In genomic region chr17:25568206-25568605, GRCm38 (mm10) we compare ENCODE assay signal across 10 mouse cellular contexts. TPM values are rescaled to one million over a fixed set of nuclear protein-coding genes. Genes with fewer than 3 reads are reported as not detected.
DNase-seq lines count a peak whose midpoint lies in the region; ATAC-seq and TF ChIP-seq lines count a peak whose summit lies in the region.
"Had no signal": no experiment of that assay in that cellular context is flagged by ENCODE, and none has a peak within 500 bp of the region (broad histone marks: within the 10 kb centered on the region; RNA-seq: fewer than 3 reads in every experiment).

No protein-coding gene starts in this region.

- H3K36me3 ChIP-seq in hindbrain, embryonic 14.5 days (replicated peaks; ENCODE audit: control insufficient read depth, insufficient read depth) = no peaks in the 10 kb centered on the region
- no peaks in the 10 kb centered on the region for H3K36me3 ChIP-seq in midbrain, embryonic 13.5 days
- 0 out of 2 replicates have a peak, but pooled peaks cover 2% of the 10 kb centered on the region for H3K36me3 ChIP-seq in heart, embryonic 10.5 days
- H3K36me3 ChIP-seq: heart, embryonic 13.5 days; liver, embryonic 15.5 days had no signal

- peak overlapping the region; percentile 49 for H3K4me3 ChIP-seq in hindbrain, embryonic 14.5 days (replicated peaks; ENCODE audit: low read length)
- peak overlapping the region; percentile 9; the same call in 1 of the 2 replicates for H3K4me3 ChIP-seq in midbrain, embryonic 13.5 days (replicated peaks)
- H3K4me3 ChIP-seq in heart, embryonic 10.5 days = no peak overlapping the region
- H3K4me3 ChIP-seq: heart, embryonic 13.5 days; liver, embryonic 15.5 days had no signal

- peak overlapping the region; percentile 69; the same call in 1 of the 2 replicates for H3K9ac ChIP-seq in hindbrain, embryonic 14.5 days
- H3K9ac ChIP-seq in midbrain, embryonic 13.5 days (replicated peaks) = no peak overlapping the region
- H3K9ac ChIP-seq: liver, embryonic 15.5 days had no signal

- peaks cover 42% of the 10 kb centered on the region for H3K4me1 ChIP-seq in hindbrain, embryonic 14.5 days (replicated peaks; ENCODE audit: control insufficient read depth, insufficient read depth, low read length)
- H3K4me1 ChIP-seq in midbrain, embryonic 13.5 days (replicated peaks) = peaks cover 63% of the 10 kb centered on the region
- H3K4me1 ChIP-seq in heart, embryonic 10.5 days = peaks cover 57% of the 10 kb centered on the region

- no peak for TF ChIP-seq CTCF in brain, embryonic 14.5 days (IDR thresholded peaks at IDR 0.05; ENCODE audit: borderline replicate concordance, extremely low read depth, insufficient read depth, insufficient read length)

- peak; percentile 58 to 61 for DNase-seq in frontal cortex, postnatal 10 days (ENCODE audit: low spot score in 2 of 2)
- no peak for DNase-seq in frontal cortex, postnatal 14 days (ENCODE audit: low spot score in 2 of 2)
- DNase-seq in brain, embryonic 14.5 days (ENCODE audit: low read depth) = peak; percentile 81
- DNase-seq in hindbrain, embryonic 14.5 days (ENCODE audit: low spot score) = no peak
- no peak for DNase-seq in thymus, postnatal 10 days (ENCODE audit: low spot score in 2 of 2)
- DNase-seq in lung, postnatal 36 days = no peak
- DNase-seq in heart, embryonic 10.5 days (ENCODE audit: low spot score) = no peak

- H3K9me3 ChIP-seq in hindbrain, embryonic 14.5 days (ENCODE audit: control insufficient read depth, low read length) = no peaks in the 10 kb centered on the region
- H3K9me3 ChIP-seq in midbrain, embryonic 13.5 days = no peaks in the 10 kb centered on the region
- H3K9me3 ChIP-seq in heart, embryonic 10.5 days = no peaks in the 10 kb centered on the region
- H3K9me3 ChIP-seq: heart, embryonic 13.5 days; liver, embryonic 15.5 days had no signal

- no peak; the same call in 1 of the 2 replicates for ATAC-seq in hindbrain, embryonic 14.5 days (ENCODE audit: low FRiP score)
- ATAC-seq in midbrain, embryonic 13.5 days = no peak

- peak overlapping the region; percentile 66 for H3K27ac ChIP-seq in hindbrain, embryonic 14.5 days
- no peak overlapping the region for H3K27ac ChIP-seq in midbrain, embryonic 13.5 days
- H3K27ac ChIP-seq in heart, embryonic 10.5 days = no peak overlapping the region
- H3K27ac ChIP-seq: heart, embryonic 13.5 days; liver, embryonic 15.5 days had no signal

- H3K27me3 ChIP-seq in hindbrain, embryonic 14.5 days (ENCODE audit: control insufficient read depth, insufficient read depth, low read length) = peaks cover 32% of the 10 kb centered on the region
- peaks cover 62% of the 10 kb centered on the region for H3K27me3 ChIP-seq in midbrain, embryonic 13.5 days
- H3K27me3 ChIP-seq in heart, embryonic 10.5 days (ENCODE audit: insufficient read depth, poor library complexity, severe bottlenecking) = peaks cover 67% of the 10 kb centered on the region

- WGBS in hindbrain, embryonic 14.5 days = 35% methylated on average over 10 of the region's 10 CpGs
- WGBS in midbrain, embryonic 13.5 days = 50% methylated on average over 10 of the region's 10 CpGs
- 47% methylated on average over 10 of the region's 10 CpGs for WGBS in heart, embryonic 10.5 days

- TF ChIP-seq POLR2A in brain, embryonic 14.5 days (IDR thresholded peaks at IDR 0.05; ENCODE audit: borderline replicate concordance, extremely low read depth, insufficient read depth, insufficient read length, poor library complexity, severe bottlenecking) = no peak

- H3K4me2 ChIP-seq in hindbrain, embryonic 14.5 days (replicated peaks) = peak overlapping the region; percentile 96
- peak overlapping the region; percentile 92; the same call in 1 of the 2 replicates for H3K4me2 ChIP-seq in midbrain, embryonic 13.5 days (replicated peaks)
- H3K4me2 ChIP-seq: liver, embryonic 15.5 days had no signal

RNA-seq across cellular contexts. Expression of gene Sox8, which starts 2.3 kb away (rescaled TPM):
- 17.6 and 17.9 TPM in 2 replicates for polyA plus RNA-seq in brain, embryonic 14.5 days (2012; rRNA removed)
- 18.5 and 20.1 TPM in 2 replicates for polyA plus RNA-seq in hindbrain, embryonic 14.5 days (2014; fragmentation: Nextera tagmentation; extraction: Ambion mirVana)
- 5.2 and 7.9 TPM in 2 replicates for polyA plus RNA-seq in midbrain, embryonic 13.5 days (2015; fragmentation: Nextera tagmentation; extraction: Ambion mirVana)
- 2.0 and 3.6 TPM in 2 replicates for polyA plus RNA-seq in heart, embryonic 10.5 days (2016; fragmentation: Nextera tagmentation; extraction: Ambion mirVana)

RNA-seq across cellular contexts. Expression of gene Lmf1, which starts 10.7 kb away (rescaled TPM):
- 11.7 and 16.0 TPM in 2 replicates for polyA plus RNA-seq in brain, embryonic 14.5 days (2012; rRNA removed)
- polyA plus RNA-seq in hindbrain, embryonic 14.5 days (2014; fragmentation: Nextera tagmentation; extraction: Ambion mirVana) = 22.4 and 24.9 TPM in 2 replicates
- 20.6 and 22.9 TPM in 2 replicates for polyA plus RNA-seq in midbrain, embryonic 13.5 days (2015; fragmentation: Nextera tagmentation; extraction: Ambion mirVana)
- polyA plus RNA-seq in heart, embryonic 10.5 days (2016; fragmentation: Nextera tagmentation; extraction: Ambion mirVana) = 36.8 and 43.1 TPM in 2 replicates

Comparison
In these comparisons a context has a peak if more than half of its experiments do, and no peak if none do; other contexts are left out.
1. DNase-seq: peak in frontal cortex, postnatal 10 days (2 of 2) and brain, embryonic 14.5 days (single experiment); none in frontal cortex, postnatal 14 days (0 of 2), hindbrain, embryonic 14.5 days (single experiment), thymus, postnatal 10 days (0 of 2), lung, postnatal 36 days (single experiment) and heart, embryonic 10.5 days (single experiment).